Mouse (Mus musculus): Measurements from ENCODE around the gene Cyp17a1. TPM values are rescaled to one million over a fixed set of nuclear protein-coding genes. Genes with fewer than 3 reads are reported as not detected.

The Cyp17a1 gene
- polyA plus RNA-seq (2014; fragmentation: Nextera tagmentation; extraction: Ambion mirVana), result 0.27 and 0.30 TPM in 2 replicates

- DNase-seq (ENCODE audit: low spot score), result no peak
- Histone ChIP-seq H3K9ac (ENCODE audit: low read depth, low read length) (no peak within 1 kb of the TSS), H3K4me3 (ENCODE audit: low read depth, low read length) (no peak within 1 kb of the TSS), H3K27ac (ENCODE audit: low read depth, low read length) (no peak within 1 kb of the TSS), H3K27me3 (replicated peaks; ENCODE audit: control insufficient read depth, insufficient read depth, low read length) (no peaks in the 10 kb centered on the region; the same call in 1 of the 2 replicates), H3K9me3 (ENCODE audit: control insufficient read depth, low read length) (no peaks in the 10 kb centered on the region), H3K4me1 (replicated peaks; ENCODE audit: control insufficient read depth, insufficient read depth, low read length) (peaks cover 20% of the 10 kb centered on the region), H3K36me3 (ENCODE audit: control insufficient read depth, insufficient read depth, low read length) (no peaks in the 10 kb centered on the region), H3K4me2 (no peak within 1 kb of the TSS)
- 51% methylated on average over 5 of the region's 5 CpGs for WGBS
- ATAC-seq (replicated peaks; ENCODE audit: low FRiP score), result no peak
Measured at GRCm38 (mm10) chr19:46672766-46673418, at the start of gene Cyp17a1. TSS of gene Cyp17a1 (minus strand) at chr19:46673172.

GRCm38 (mm10) chr19:46718150-46718549, 45.2 kb upstream of the Cyp17a1 start:
- ATAC-seq (replicated peaks; ENCODE audit: low FRiP score), result no peak
- H3K36me3 ChIP-seq (ENCODE audit: control insufficient read depth, insufficient read depth, low read length), result no peaks in the 10 kb centered on the region
- DNase-seq (ENCODE audit: low spot score), result no peak
- 74% methylated on average over 4 of the region's 4 CpGs for WGBS
- H3K4me2 ChIP-seq, result no peak overlapping the region
- no peaks in the 10 kb centered on the region for H3K9me3 ChIP-seq (ENCODE audit: control insufficient read depth, low read length)
- H3K27me3 ChIP-seq (replicated peaks; ENCODE audit: control insufficient read depth, insufficient read depth, low read length), result no peaks in the 10 kb centered on the region
- no peaks in the 10 kb centered on the region for H3K4me1 ChIP-seq (replicated peaks; ENCODE audit: control insufficient read depth, insufficient read depth, low read length)
- no peak overlapping the region for H3K27ac ChIP-seq (ENCODE audit: low read depth, low read length)
- no peak overlapping the region for H3K4me3 ChIP-seq (ENCODE audit: low read depth, low read length)
- no peak overlapping the region for H3K9ac ChIP-seq (ENCODE audit: low read depth, low read length)

GRCm38 (mm10) chr19:46715016-46715415, 42.0 kb upstream of the Cyp17a1 start:
- Histone ChIP-seq H3K27me3 (replicated peaks; ENCODE audit: control insufficient read depth, insufficient read depth, low read length) (no peaks in the 10 kb centered on the region), H3K9ac (ENCODE audit: low read depth, low read length) (no peak overlapping the region), H3K9me3 (ENCODE audit: control insufficient read depth, low read length) (no peaks in the 10 kb centered on the region), H3K4me3 (ENCODE audit: low read depth, low read length) (no peak overlapping the region), H3K27ac (ENCODE audit: low read depth, low read length) (no peak overlapping the region), H3K4me1 (replicated peaks; ENCODE audit: control insufficient read depth, insufficient read depth, low read length) (no peaks in the 10 kb centered on the region; the same call in 1 of the 2 replicates), H3K4me2 (no peak overlapping the region), H3K36me3 (ENCODE audit: control insufficient read depth, insufficient read depth, low read length) (no peaks in the 10 kb centered on the region)
- ATAC-seq (replicated peaks; ENCODE audit: low FRiP score) (no peak), DNase-seq (ENCODE audit: low spot score) (no peak)
- 85% methylated on average over 8 of the region's 8 CpGs for WGBS

GRCm38 (mm10) chr19:46714234-46714633, 41.3 kb upstream of the Cyp17a1 start:
- Histone ChIP-seq H3K36me3 (ENCODE audit: control insufficient read depth, insufficient read depth, low read length) (no peaks in the 10 kb centered on the region), H3K27me3 (replicated peaks; ENCODE audit: control insufficient read depth, insufficient read depth, low read length) (no peaks in the 10 kb centered on the region), H3K4me2 (no peak overlapping the region), H3K9ac (ENCODE audit: low read depth, low read length) (no peak overlapping the region), H3K9me3 (ENCODE audit: control insufficient read depth, low read length) (no peaks in the 10 kb centered on the region), H3K4me3 (ENCODE audit: low read depth, low read length) (no peak overlapping the region), H3K4me1 (replicated peaks; ENCODE audit: control insufficient read depth, insufficient read depth, low read length) (no peaks in the 10 kb centered on the region; the same call in 1 of the 2 replicates), H3K27ac (ENCODE audit: low read depth, low read length) (no peak overlapping the region)
- DNase-seq (ENCODE audit: low spot score) (no peak), ATAC-seq (replicated peaks; ENCODE audit: low FRiP score) (no peak)
- WGBS, result 86% methylated on average over 8 of the region's 8 CpGs

DNA sequence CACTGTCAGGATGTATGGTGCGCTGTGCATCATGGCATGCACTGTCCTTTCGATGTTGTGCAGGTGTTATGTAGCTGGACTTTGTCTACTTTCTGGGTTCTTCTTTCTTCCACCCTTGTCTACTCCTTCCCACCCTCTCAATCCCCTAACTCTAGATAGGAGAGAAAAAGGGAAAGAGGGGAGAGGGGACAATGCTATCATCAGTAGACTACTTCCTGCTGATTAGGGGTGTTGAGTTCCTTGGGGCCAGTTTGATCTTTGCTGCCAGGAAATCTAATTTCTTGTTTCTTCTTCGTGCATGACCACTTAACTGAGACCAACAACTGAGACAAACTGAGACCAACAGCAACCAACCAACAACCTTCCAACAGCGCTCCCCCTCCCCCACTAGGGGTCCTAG, 37.6 kb upstream of the Cyp17a1 start:
- no peaks in the 10 kb centered on the region for H3K27me3 ChIP-seq (replicated peaks; ENCODE audit: control insufficient read depth, insufficient read depth, low read length)
- H3K4me1 ChIP-seq (replicated peaks; ENCODE audit: control insufficient read depth, insufficient read depth, low read length), result peaks cover 21% of the 10 kb centered on the region
- 78% methylated on average over 4 of the region's 4 CpGs for WGBS
- H3K9me3 ChIP-seq (ENCODE audit: control insufficient read depth, low read length), result no peaks in the 10 kb centered on the region
- H3K27ac ChIP-seq (ENCODE audit: low read depth, low read length), result no peak overlapping the region
- DNase-seq (ENCODE audit: low spot score), result no peak
- no peak for ATAC-seq (replicated peaks; ENCODE audit: low FRiP score)
- no peak overlapping the region for H3K9ac ChIP-seq (ENCODE audit: low read depth, low read length)
- no peaks in the 10 kb centered on the region for H3K36me3 ChIP-seq (ENCODE audit: control insufficient read depth, insufficient read depth, low read length)
- no peak overlapping the region for H3K4me2 ChIP-seq
- H3K4me3 ChIP-seq (ENCODE audit: low read depth, low read length), result no peak overlapping the region

DNA sequence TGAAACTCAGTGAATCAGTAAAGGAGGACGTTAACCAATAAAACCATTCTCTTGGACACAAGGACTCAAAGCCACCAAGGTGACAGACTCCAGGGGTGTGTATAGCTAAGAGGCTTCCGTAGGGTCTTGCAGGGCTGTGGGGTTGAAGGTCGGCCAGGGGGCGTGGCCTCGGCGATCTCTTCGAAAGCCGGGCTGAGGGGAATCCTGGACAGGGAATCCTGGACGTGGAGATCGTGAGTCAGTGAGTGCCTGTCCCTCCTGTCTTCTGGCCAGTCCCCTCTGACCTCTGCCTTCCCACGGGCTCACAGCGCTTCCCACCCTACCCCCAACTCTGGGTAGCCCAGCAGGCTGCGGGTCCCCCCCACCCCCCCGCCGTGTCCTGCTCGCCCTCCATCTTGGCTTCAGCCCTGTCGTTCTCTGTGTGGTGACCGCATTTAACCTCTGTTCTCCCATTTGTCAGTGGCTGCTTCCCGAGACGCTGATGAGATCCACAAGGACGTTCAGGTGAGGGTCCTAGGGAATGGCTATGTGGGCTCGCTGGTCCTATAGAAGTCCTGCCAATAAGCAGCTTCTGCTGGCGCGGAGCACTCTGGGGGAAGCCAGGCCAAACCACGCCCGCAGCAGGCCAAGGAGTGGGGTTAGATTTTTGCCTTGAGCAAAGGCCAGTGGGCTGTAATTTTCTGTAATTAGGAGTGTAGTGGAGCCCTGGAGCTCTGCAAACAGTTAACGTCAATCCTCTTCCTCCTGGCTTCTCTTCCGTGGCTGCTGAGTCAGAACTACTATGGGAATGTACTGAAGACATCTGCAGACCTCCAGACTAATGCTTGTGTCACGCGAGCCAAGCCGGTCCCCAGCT, 34.6 kb upstream of the Cyp17a1 start, which contains the start of gene As3mt:
Gene As3mt, plus strand, starts transcription at position 163 of the 856 bp plus-strand sequence.
- peak within 1 kb of the TSS; percentile 67 for H3K4me2 ChIP-seq
- peaks cover 3% of the 10 kb centered on the region; the same call in 1 of the 2 replicates for H3K27me3 ChIP-seq (replicated peaks; ENCODE audit: control insufficient read depth, insufficient read depth, low read length)
- H3K9ac ChIP-seq (ENCODE audit: low read depth, low read length), result peak within 1 kb of the TSS; percentile 65
- H3K27ac ChIP-seq (ENCODE audit: low read depth, low read length), result peak within 1 kb of the TSS; percentile 22; the same call in 1 of the 2 replicates
- DNase-seq (ENCODE audit: low spot score), result peak; percentile 76
- WGBS, result 8% methylated on average over 31 of the region's 31 CpGs
- peak within 1 kb of the TSS; percentile 55 for H3K4me3 ChIP-seq (ENCODE audit: low read depth, low read length)
- no peaks in the 10 kb centered on the region for H3K36me3 ChIP-seq (ENCODE audit: control insufficient read depth, insufficient read depth, low read length)
- peak; percentile 70 for ATAC-seq (replicated peaks; ENCODE audit: low FRiP score)
- H3K9me3 ChIP-seq (ENCODE audit: control insufficient read depth, low read length), result no peaks in the 10 kb centered on the region
- H3K4me1 ChIP-seq (replicated peaks; ENCODE audit: control insufficient read depth, insufficient read depth, low read length), result peaks cover 23% of the 10 kb centered on the region

DNA sequence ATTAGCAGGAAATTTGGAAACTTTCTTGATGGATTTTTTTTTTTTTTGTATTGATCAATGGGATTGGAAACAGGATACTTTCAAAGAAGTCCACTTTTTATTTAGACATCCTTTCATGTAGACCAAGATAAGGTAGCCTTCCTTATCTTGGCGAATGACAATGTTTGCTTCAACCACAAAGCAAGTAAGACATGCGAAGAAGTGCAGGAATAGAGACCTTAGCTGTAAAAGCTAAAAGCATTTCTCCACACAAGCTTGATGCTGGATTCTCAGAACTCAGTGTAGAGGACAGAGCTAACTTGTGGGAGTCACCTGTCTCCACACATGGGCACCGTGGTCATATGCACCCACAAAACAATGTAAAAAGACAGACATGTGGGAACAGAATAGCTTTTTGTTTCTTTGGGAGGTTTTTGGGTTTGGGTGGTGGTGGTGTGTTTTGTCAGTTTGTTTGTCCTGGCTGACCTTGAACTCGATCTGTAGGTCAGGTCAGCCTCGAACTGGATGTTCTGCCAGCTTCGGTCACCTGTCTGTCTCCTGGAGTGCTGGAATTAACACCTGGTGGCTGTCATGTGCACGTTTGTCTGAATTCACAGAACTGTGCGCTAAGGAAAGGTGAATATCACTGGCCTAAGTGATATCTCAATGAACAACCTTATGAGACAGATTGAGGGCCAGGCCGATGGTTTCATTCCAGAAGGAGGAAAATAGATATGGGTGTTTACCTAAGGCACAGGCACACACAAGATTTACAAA, 33.7 kb upstream of the Cyp17a1 start:
- peak overlapping the region; percentile 65 for H3K9ac ChIP-seq (ENCODE audit: low read depth, low read length)
- WGBS, result 56% methylated on average over 9 of the region's 9 CpGs
- ATAC-seq (replicated peaks; ENCODE audit: low FRiP score), result no peak
- no peak for DNase-seq (ENCODE audit: low spot score)
- no peak overlapping the region for H3K27ac ChIP-seq (ENCODE audit: low read depth, low read length)
- H3K27me3 ChIP-seq (replicated peaks; ENCODE audit: control insufficient read depth, insufficient read depth, low read length), result peaks cover 3% of the 10 kb centered on the region; the same call in 1 of the 2 replicates
- no peaks in the 10 kb centered on the region for H3K9me3 ChIP-seq (ENCODE audit: control insufficient read depth, low read length)
- H3K4me1 ChIP-seq (replicated peaks; ENCODE audit: control insufficient read depth, insufficient read depth, low read length), result peaks cover 23% of the 10 kb centered on the region
- H3K4me2 ChIP-seq, result peak overlapping the region; percentile 67
- no peaks in the 10 kb centered on the region for H3K36me3 ChIP-seq (ENCODE audit: control insufficient read depth, insufficient read depth, low read length)
- H3K4me3 ChIP-seq (ENCODE audit: low read depth, low read length), result peak overlapping the region; percentile 55

- ATAC-seq (replicated peaks; ENCODE audit: low FRiP score) (no peak), DNase-seq (ENCODE audit: low spot score) (no peak)
Measured at GRCm38 (mm10) chr19:46705779-46706495, 33.0 kb upstream of the Cyp17a1 start.

More at GRCm38 (mm10) chr19:46705779-46706495, 33.0 kb upstream of the Cyp17a1 start:
- Histone ChIP-seq H3K9ac (ENCODE audit: low read depth, low read length) (no peak overlapping the region), H3K4me2 (peak overlapping the region; percentile 17; the same call in 1 of the 2 replicates), H3K4me1 (replicated peaks; ENCODE audit: control insufficient read depth, insufficient read depth, low read length) (peaks cover 23% of the 10 kb centered on the region), H3K27ac (ENCODE audit: low read depth, low read length) (no peak overlapping the region), H3K4me3 (ENCODE audit: low read depth, low read length) (no peak overlapping the region), H3K27me3 (replicated peaks; ENCODE audit: control insufficient read depth, insufficient read depth, low read length) (peaks cover 3% of the 10 kb centered on the region; the same call in 1 of the 2 replicates), H3K9me3 (ENCODE audit: control insufficient read depth, low read length) (no peaks in the 10 kb centered on the region), H3K36me3 (ENCODE audit: control insufficient read depth, insufficient read depth, low read length) (no peaks in the 10 kb centered on the region)
- WGBS, result 36% methylated on average over 7 of the region's 7 CpGs
